Mouse (Mus musculus) embryonic facial prominence, embryonic 13.5 days (tissue): ENCODE data around the gene Erc1. TPM values are rescaled to one million over a fixed set of nuclear protein-coding genes. Genes with fewer than 3 reads are reported as not detected.

ENCODE experiments used
- ATAC-seq: fragments of 200-750 bp; cut with Nextera tagmentation; 2 replicates; pipeline ENCODE4 v1.8.0; 2017; ENCODE audit warnings: low read depth; ENCODE audit not compliant: insufficient number of reproducible peaks, insufficient read depth, low FRiP score, low TSS enrichment
- H3K27ac ChIP-seq: fragments of 300-500 bp; sonication (generic); 2 replicates; pipeline ENCODE4 v1.5.1; 2015; ENCODE audit warnings: moderate library complexity, mild to moderate bottlenecking, inconsistent platforms
- H3K27me3 ChIP-seq: fragments of 300-500 bp; sonication (generic); 2 replicates; pipeline ENCODE4 v1.6.1; 2015; ENCODE audit warnings: mild to moderate bottlenecking, inconsistent platforms
- H3K36me3 ChIP-seq: fragments of 300-500 bp; sonication (generic); 2 replicates; pipeline ENCODE4 v1.6.1; 2015; ENCODE audit warnings: mild to moderate bottlenecking, inconsistent platforms
- H3K4me1 ChIP-seq: fragments of 300-500 bp; sonication (generic); 2 replicates; pipeline ENCODE4 v1.6.1; 2015; ENCODE audit warnings: inconsistent platforms
- H3K4me2 ChIP-seq: fragments of 300-500 bp; sonication (generic); 2 replicates; pipeline ENCODE4 v1.6.1; 2015; ENCODE audit warnings: moderate library complexity, mild to moderate bottlenecking, inconsistent platforms
- H3K4me3 ChIP-seq: fragments of 300-500 bp; sonication (generic); 2 replicates; pipeline ENCODE4 v1.5.1; 2015; ENCODE audit warnings: mild to moderate bottlenecking, inconsistent platforms
- H3K9ac ChIP-seq: fragments of 300-500 bp; sonication (generic); 2 replicates; pipeline ENCODE4 v1.6.1; 2015; ENCODE audit warnings: mild to moderate bottlenecking, inconsistent platforms
- H3K9me3 ChIP-seq: fragments of 300-500 bp; sonication (generic); 2 replicates; pipeline ENCODE4 v1.6.1; 2016; ENCODE audit warnings: inconsistent platforms
- WGBS: fragments of 180-500 bp; shearing (Covaris S2); methylation state at CpG from one replicate; pipeline ENCODE4 v1.1.7; 2015; ENCODE audit warnings: mixed read lengths; 5-methylcytosine and 5-hydroxymethylcytosine counted together
- polyA plus RNA-seq: library from polyadenylated mRNA; unstranded; fragments of >200 nt; fragmentation: Nextera tagmentation; extraction: Ambion mirVana; gene quantifications from 2 replicates; pipeline ENCODE4 v1.2.1, GENCODE M21; 2015

Gene Erc1
- 27.6 and 27.8 TPM in 2 replicates for polyA plus RNA-seq

DNA sequence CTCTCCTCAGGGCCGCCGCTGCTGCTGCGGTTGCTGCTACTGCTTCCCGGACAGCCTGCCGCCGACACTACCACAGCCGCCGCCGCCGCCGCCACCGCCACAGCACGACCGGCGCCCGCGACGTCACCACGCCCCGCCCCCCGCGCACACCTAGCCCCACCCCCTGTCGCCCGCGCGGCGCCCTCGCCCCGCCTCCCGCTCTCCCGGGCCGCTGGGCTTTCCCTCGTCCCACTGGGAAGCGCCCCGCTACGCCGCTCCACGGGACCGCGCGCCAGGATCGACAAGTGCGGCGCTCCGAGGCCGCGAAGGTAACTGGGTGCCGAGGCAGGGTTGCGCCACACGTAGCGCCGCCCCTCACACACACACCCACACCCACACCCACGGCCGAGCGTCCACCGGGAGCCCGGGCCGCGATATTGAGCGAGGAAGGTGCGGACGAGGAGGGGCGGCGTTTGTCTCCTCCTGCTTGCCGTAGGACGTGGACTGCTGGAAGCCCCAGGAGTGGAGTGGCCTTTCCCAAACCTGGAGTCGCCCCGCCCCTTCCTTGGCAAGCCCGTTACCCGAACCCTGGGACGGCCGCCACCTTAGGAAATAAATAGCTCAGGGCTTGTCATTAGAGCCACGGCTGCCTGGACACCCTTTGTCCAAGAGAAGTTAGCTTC is at the start of gene Erc1:
TSS of gene Erc1 (minus strand) at position 134 of the 662 bp plus-strand sequence.
- Histone ChIP-seq H3K27ac (peak within 1 kb of the TSS; percentile 97), H3K4me2 (peak within 1 kb of the TSS; percentile 68), H3K4me1 (peaks cover 19% of the 10 kb centered on the region), H3K36me3 (no peaks in the 10 kb centered on the region), H3K4me3 (peak within 1 kb of the TSS; percentile 82), H3K27me3 (no peaks in the 10 kb centered on the region), H3K9ac (peak within 1 kb of the TSS; percentile 89), H3K9me3 (no peaks in the 10 kb centered on the region)
- WGBS = under 1% methylated on average over 49 of the region's 73 CpGs
- peak; percentile 94 for ATAC-seq

DNA sequence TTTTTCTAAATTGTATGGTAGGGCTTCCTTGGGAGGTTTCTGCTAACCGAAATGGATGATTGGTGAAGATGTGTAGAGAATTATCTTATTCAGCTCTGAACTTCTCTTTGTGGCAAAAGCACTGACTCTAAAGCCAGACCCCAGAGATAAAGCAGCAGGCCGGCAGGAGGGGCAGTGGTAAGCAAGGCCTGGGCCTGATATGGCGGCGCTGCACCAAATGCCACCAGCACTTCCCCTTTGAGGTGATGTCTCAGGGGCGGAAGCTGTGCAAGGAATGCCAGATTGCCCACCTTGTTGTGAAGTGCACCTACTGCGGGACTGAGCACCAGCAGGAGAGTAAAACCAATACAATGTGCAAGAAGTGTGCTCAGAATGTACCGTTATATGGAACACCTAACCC is 44.7 kb upstream of the Erc1 start:
- no peaks in the 10 kb centered on the region for H3K4me1 ChIP-seq
- ATAC-seq = no peak
- H3K27me3 ChIP-seq = no peaks in the 10 kb centered on the region; the same call in 1 of the 2 replicates
- H3K9ac ChIP-seq = no peak overlapping the region
- 85% methylated on average over 7 of the region's 7 CpGs for whole genome bisulfite sequencing
- no peaks in the 10 kb centered on the region for H3K9me3 ChIP-seq
- no peak overlapping the region for H3K4me2 ChIP-seq
- no peak overlapping the region for H3K4me3 ChIP-seq
- no peaks in the 10 kb centered on the region for H3K36me3 ChIP-seq
- H3K27ac ChIP-seq = no peak overlapping the region

DNA sequence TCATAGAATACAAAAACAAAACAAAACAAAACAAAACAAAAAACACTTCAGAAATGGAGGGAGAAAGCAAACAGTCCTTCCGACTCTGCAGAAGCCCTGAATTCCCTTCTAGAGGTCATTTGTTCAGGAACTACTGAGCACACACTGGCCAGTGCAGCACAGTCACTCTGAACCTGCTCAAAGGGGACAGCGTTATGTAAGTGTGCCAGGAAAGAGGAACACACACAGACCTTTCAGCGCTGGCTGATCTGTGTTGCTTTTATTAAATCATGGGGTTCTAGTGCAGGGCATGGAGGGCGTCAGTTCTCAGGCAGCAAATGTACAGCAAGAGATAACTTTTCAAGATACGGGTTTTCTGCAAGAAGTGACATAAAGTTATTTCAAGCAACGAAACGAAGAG is 35.2 kb upstream of the Erc1 start:
- H3K4me1 ChIP-seq = no peaks in the 10 kb centered on the region
- no peak overlapping the region for H3K4me3 ChIP-seq
- no peaks in the 10 kb centered on the region for H3K36me3 ChIP-seq
- no peak overlapping the region for H3K27ac ChIP-seq
- H3K27me3 ChIP-seq = no peaks in the 10 kb centered on the region
- ATAC-seq = no peak
- H3K4me2 ChIP-seq = no peak overlapping the region
- H3K9ac ChIP-seq = no peak overlapping the region
- 81% methylated on average over 7 of the region's 7 CpGs for WGBS
- no peaks in the 10 kb centered on the region for H3K9me3 ChIP-seq

DNA sequence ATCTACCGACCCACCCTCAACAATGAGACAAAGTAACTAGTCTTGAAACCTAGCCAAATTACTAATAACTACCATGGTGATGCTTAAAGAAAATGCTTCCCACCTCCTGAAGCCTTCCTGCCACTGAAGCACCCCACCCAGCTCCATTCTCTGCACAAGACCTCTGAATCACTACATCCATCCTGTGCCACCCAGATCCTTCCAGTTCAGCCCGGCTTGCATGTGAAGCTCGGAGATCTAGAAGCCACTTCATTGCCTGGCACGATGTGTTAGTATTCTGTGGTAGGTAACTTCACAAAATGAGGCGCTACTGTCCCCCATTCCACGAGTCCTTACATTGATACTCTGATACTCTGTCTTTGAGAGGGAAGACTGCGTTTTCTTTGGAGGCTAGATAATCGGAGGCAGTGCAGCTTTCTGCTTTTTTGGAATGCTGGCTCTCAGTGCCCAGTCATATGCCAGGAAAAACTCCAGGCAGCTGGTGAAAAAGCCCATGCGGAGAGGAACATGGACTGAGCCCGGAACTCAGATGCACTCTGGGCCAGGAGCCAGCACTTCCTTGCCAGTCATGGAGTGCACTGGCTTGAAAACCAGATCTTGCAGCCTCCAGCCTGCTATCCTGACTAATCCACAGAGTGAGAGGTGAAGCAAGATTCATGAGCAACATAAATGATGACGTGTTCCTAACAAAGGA is 16.5 kb upstream of the Erc1 start:
- Histone ChIP-seq H3K4me2 (no peak overlapping the region), H3K4me1 (no peaks in the 10 kb centered on the region), H3K9me3 (no peaks in the 10 kb centered on the region; the same call in 1 of the 2 replicates), H3K36me3 (no peaks in the 10 kb centered on the region), H3K27ac (no peak overlapping the region), H3K4me3 (no peak overlapping the region), H3K27me3 (no peaks in the 10 kb centered on the region), H3K9ac (no peak overlapping the region)
- no peak for ATAC-seq
- 89% methylated on average over 11 of the region's 11 CpGs for WGBS

DNA sequence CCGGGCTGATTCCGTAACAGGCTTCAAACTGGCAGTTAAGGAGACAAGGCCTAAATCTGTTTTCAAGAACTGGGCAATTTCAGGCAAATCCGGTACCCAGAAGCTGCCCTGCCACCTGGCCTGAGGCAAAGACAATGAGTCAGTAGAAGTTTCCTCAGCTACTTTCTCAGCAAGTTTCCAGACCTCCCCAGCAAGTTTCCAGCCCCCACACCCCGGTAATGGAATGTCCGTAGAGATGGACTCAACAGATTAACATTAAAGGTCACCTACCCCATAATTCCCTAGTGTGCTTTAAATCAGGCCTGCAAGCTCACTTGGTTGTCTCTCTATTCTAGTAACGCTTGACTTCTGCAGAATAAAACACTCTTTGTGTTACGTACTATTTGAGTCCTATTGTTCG is 13.6 kb upstream of the Erc1 start:
- WGBS = 44% methylated on average over 8 of the region's 8 CpGs
- Histone ChIP-seq H3K27ac (no peak overlapping the region), H3K4me3 (no peak overlapping the region), H3K4me2 (no peak overlapping the region), H3K4me1 (no peaks in the 10 kb centered on the region), H3K9ac (no peak overlapping the region), H3K9me3 (peaks cover 3% of the 10 kb centered on the region; the same call in 1 of the 2 replicates), H3K27me3 (no peaks in the 10 kb centered on the region), H3K36me3 (no peaks in the 10 kb centered on the region)
- no peak for ATAC-seq

DNA sequence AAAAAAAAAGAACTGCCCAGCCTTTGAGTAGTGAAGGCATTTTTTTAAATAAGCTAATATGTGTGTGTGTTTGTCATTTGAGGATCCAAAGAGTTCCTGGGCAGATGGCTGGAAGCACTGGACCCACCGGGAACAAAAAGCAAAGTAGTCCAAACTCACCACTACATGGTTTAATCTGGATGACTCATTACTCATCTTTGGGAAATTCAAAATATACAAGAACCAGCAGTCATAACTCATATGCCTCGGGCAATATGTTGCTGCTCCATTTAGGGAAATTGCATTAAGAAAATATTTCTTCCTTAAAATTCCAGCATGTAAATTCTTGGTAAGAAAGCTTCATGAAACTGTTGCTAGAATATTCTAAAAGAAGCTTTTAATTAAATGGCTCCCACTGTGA is 12.3 kb upstream of the Erc1 start:
- peaks cover 3% of the 10 kb centered on the region; the same call in 1 of the 2 replicates for H3K9me3 ChIP-seq
- no peaks in the 10 kb centered on the region for H3K27me3 ChIP-seq
- ATAC-seq = no peak
- no peak overlapping the region for H3K4me3 ChIP-seq
- 85% methylated on average over 2 of the region's 2 CpGs for WGBS
- no peaks in the 10 kb centered on the region for H3K36me3 ChIP-seq
- no peak overlapping the region for H3K4me2 ChIP-seq
- no peak overlapping the region for H3K27ac ChIP-seq
- no peak overlapping the region for H3K9ac ChIP-seq
- H3K4me1 ChIP-seq = no peaks in the 10 kb centered on the region

DNA sequence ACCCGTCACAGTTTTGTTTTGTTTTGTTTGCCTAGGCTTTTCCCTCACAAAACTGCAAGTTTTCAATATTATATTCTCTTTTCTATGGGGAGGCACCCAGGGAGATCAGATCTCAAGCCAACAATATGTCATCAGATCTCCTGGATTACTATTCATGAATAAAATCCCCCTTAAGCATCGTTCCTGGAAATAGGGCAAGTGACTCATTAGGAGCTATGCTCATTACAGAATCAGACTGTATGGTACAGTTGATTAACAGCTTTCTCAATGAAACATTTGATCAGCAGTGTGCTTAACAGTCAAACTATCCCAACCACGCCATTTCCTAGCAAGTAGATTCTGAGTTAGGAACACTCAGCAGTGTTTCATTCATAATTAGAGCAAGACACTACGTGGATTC is 7.5 kb upstream of the Erc1 start:
- no peak overlapping the region for H3K9ac ChIP-seq
- H3K36me3 ChIP-seq = no peaks in the 10 kb centered on the region
- H3K9me3 ChIP-seq = peaks cover 3% of the 10 kb centered on the region; the same call in 1 of the 2 replicates
- H3K27ac ChIP-seq = no peak overlapping the region
- H3K27me3 ChIP-seq = no peaks in the 10 kb centered on the region
- 80% methylated on average over 4 of the region's 4 CpGs for WGBS
- H3K4me3 ChIP-seq = no peak overlapping the region
- ATAC-seq = no peak
- no peak overlapping the region for H3K4me2 ChIP-seq
- no peaks in the 10 kb centered on the region for H3K4me1 ChIP-seq

DNA sequence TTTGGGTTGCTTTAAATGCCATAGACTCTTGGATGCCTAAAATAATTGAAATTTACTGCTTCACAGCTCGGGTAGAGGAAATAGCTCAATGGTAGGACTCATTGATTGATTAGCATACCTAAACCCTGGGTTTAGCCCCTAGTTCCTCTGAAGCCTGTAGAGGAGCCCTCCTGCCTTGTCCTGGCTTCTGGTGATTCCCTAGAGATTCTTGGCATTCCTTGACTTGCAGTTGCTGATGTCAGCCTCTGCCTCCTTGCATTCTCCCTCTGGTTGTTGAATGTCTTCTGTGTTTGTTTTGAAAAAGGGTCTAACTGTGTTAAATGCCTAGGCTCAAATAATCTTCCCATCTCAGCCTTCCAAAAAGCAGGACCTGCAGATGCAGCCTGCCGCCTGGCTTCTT is 6.2 kb upstream of the Erc1 start:
- no peaks in the 10 kb centered on the region for H3K36me3 ChIP-seq
- no peak overlapping the region for H3K4me2 ChIP-seq
- no peak overlapping the region for H3K4me3 ChIP-seq
- H3K27me3 ChIP-seq = no peaks in the 10 kb centered on the region
- ATAC-seq = no peak
- H3K9ac ChIP-seq = no peak overlapping the region
- WGBS = 36% methylated on average over 2 of the region's 2 CpGs
- H3K4me1 ChIP-seq = peaks cover 4% of the 10 kb centered on the region
- H3K27ac ChIP-seq = no peak overlapping the region
- 0 out of 2 replicates have a peak, but pooled peaks cover 3% of the 10 kb centered on the region for H3K9me3 ChIP-seq

DNA sequence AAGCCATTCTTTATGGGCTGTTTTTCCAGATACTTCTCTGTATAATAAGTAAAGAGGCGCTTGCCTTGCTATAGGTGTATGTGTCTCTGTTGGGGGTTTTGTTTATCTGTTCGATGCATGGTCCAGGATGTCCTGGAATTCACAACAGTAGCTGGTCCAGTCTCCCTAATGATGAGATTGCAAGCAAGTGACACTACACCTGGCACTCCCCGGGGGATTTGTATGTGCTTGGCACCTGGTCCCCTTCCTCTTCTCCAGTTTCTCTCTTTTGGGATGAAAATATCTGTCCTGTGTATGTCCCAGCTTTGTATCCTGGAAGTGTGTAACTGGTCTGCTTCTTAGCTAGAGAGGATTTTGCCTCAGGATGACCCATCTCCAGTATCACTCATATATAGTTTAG is 1.9 kb upstream of the Erc1 start:
- Histone ChIP-seq H3K4me1 (peaks cover 19% of the 10 kb centered on the region), H3K4me2 (no peak overlapping the region), H3K9me3 (no peaks in the 10 kb centered on the region), H3K36me3 (no peaks in the 10 kb centered on the region), H3K27me3 (no peaks in the 10 kb centered on the region), H3K9ac (no peak overlapping the region), H3K27ac (no peak overlapping the region), H3K4me3 (no peak overlapping the region)
- no peak for ATAC-seq
- 93% methylated on average over 3 of the region's 3 CpGs for WGBS

DNA sequence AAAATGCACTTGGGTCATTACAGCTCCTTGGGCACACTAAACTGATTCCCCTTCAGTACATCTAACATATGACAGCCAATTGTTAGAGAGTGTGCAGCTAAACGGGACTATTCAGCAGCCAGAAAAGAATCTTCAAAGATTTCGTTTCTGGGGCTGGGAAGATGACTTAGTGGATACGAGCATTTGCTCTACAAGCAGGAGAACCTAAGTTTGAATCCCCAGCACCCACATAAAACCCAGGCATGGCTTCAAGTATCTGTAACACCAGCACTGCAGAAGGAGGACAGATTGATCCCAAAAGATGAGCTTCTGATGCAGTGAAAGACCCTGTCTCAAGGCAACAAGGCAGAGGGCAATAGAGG is 1.4 kb upstream of the Erc1 start:
- Histone ChIP-seq H3K4me3 (peak overlapping the region; percentile 82; the same call in 1 of the 2 replicates), H3K4me1 (peaks cover 19% of the 10 kb centered on the region), H3K27ac (no peak overlapping the region; the same call in 1 of the 2 replicates), H3K9ac (no peak overlapping the region), H3K9me3 (no peaks in the 10 kb centered on the region), H3K4me2 (peak overlapping the region; percentile 68), H3K27me3 (no peaks in the 10 kb centered on the region), H3K36me3 (no peaks in the 10 kb centered on the region)
- WGBS = 62% methylated on average over 3 of the region's 3 CpGs
- ATAC-seq = no peak

DNA sequence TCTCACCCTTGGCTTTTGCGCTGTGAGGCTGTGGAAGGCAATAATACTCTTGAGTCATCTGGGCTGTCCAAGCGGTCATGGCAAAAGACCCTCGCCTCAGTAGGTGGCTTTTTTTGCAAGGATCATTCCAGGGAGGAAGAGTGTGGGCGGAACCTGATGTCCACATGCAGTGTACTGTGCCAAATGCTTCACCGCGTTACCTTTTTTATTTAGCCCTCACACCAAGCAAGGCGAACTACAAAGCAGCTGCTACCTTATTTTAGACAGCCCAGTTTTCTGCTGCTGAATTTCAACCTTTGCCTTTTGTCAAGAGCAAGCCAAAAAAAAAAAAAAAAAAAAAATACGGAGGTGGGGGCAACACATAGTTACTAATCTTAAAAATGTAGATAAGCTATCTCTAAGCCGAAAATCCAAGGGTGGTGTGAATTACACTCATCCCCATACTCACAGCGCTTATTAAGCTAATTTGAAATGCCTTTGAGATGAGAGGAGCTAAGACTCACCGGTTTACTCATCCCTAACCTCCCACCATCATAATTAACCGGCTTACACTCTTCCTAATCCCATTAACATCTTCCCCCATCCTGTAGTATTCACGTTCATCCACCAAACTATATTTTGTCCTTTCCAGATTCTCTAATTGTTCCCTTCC is 855 bp upstream of the Erc1 start:
- no peaks in the 10 kb centered on the region for H3K9me3 ChIP-seq
- peak overlapping the region; percentile 89 for H3K9ac ChIP-seq
- WGBS = 24% methylated on average over 13 of the region's 13 CpGs
- peak; percentile 32 for ATAC-seq
- H3K4me3 ChIP-seq = peak overlapping the region; percentile 82
- H3K4me1 ChIP-seq = peaks cover 19% of the 10 kb centered on the region
- no peaks in the 10 kb centered on the region for H3K27me3 ChIP-seq
- no peaks in the 10 kb centered on the region for H3K36me3 ChIP-seq
- H3K4me2 ChIP-seq = peak overlapping the region; percentile 68
- peak overlapping the region; percentile 97 for H3K27ac ChIP-seq
